Mouse (Mus musculus): ENCODE results near the gene F11r.

The F11r gene

DNA sequence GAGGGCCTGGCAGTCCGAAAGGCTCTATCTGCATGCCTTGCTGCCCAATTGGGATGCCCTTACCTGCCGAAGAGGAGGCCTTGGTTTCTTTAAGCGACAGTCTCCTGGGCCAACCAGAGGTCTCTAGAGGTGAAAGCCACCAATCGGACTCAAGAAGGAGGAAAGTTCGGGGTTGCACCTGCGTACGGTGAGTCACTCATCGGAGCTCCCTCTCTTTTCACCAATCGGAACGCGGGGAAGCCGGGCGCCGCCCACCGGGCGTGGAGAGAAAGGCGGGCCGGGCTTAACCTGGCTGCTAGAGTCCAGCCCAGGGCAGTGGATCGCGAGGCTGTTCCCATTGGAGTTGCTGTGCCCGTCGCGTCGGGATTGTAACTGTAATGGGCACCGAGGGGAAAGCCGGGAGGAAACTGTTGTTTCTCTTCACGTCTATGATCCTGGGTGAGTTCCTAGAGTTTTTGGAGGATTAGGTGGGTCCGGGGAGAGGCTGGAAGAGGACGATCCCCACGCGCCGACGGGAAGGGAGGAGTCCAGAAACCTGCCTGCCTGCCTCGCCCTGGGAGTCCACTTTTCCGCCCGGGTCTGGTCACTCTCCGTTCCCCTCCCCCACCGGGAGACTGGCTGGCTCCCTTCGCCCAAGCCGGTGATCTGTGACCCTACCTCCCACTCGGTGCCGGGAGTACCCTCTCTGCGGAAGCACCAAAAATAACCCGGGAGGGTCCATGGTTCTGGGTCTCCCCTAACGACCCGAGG is at the start of gene F11r:
TSS of gene F11r (plus strand) at position 272 of the 750 bp plus-strand sequence.
- peak; percentile 32 for DNase-seq (ENCODE audit: low spot score)

DNA sequence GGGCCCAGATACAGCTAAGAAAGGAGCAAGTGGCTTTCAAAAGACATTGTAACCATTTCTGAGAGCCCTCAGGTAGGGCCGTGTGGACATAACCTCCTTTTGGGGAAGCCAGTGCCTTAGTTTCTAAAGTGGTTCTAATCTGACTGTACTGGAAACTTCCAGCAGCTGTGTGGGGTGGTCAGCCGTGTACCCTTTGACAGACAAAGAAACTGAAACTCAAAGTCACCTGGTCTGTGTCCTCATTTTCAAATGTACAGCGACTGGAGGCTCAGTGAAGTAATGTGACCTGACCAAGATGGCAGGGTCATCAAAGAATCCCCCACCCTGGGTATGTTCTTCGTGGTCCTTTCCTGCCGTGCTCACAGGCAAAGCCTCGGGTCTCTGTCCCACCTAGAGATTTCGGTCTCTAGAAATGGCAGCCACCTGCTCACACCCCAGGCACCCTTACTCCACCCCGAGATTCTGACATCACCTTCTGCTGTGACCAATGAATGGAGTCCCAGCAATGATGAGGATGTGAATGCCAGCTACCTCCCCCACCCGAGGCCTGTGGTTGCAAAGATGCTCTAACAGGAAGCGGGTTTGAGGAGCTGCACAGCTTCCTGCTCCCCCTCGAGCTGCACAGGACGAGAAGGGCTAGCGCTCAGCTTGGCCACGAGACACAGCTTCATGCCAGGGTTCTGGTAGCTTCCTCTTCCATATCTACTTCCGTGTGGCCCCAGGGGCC is 48.8 kb upstream of the F11r start, which contains the start of gene Arhgap30:
TSS of gene Arhgap30 (plus strand) at position 579 of the 727 bp plus-strand sequence.
- peak; percentile 78 for DNase-seq (ENCODE audit: low spot score)

- DNase-seq (ENCODE audit: low spot score): peak; percentile 54
Measured at GRCm38 (mm10) chr1:171390101-171390500, 47.2 kb upstream of the F11r start.

GRCm38 (mm10) chr1:171401821-171402220 is 35.5 kb upstream of the F11r start:
- DNase-seq (ENCODE audit: low spot score): no peak

GRCm38 (mm10) chr1:171402991-171403390 is 34.3 kb upstream of the F11r start:
- no peak for DNase-seq (ENCODE audit: low spot score)

DNA sequence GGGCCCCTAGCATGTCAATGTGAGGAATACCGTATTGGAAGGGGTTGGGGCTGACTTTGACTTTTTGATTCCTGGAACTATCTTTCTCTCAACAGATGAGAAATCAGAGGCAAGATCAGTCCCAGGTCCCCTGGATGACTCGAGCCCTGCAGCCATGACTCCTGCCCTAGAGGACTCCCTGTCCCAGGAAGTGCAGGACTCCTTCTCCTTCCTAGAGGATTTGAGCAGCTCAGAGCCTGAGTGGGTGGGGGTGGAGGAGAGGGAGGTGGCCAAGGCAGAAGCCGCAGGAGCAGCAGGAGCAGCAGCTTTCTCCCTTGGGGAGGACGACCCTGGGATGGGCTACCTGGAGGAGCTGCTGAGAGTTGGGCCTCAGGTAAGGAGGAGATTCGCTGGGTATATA is 30.1 kb upstream of the F11r start:
- no peak for DNase-seq (ENCODE audit: low spot score)

GRCm38 (mm10) chr1:171410231-171410630 is 27.1 kb upstream of the F11r start:
- no peak for DNase-seq (ENCODE audit: low spot score)

- peak; percentile 89 for DNase-seq (ENCODE audit: low spot score)
Measured at GRCm38 (mm10) chr1:171410947-171411484, 26.3 kb upstream of the F11r start, which contains the start of gene Usf1. TSS of gene Usf1 (plus strand) at chr1:171411313.

GRCm38 (mm10) chr1:171411492-171411941 is 25.8 kb upstream of the F11r start:
- DNase-seq (ENCODE audit: low spot score): no peak

- peak; percentile 37 for DNase-seq (ENCODE audit: low spot score)
Measured at GRCm38 (mm10) chr1:171412001-171412441, 25.3 kb upstream of the F11r start.

DNA sequence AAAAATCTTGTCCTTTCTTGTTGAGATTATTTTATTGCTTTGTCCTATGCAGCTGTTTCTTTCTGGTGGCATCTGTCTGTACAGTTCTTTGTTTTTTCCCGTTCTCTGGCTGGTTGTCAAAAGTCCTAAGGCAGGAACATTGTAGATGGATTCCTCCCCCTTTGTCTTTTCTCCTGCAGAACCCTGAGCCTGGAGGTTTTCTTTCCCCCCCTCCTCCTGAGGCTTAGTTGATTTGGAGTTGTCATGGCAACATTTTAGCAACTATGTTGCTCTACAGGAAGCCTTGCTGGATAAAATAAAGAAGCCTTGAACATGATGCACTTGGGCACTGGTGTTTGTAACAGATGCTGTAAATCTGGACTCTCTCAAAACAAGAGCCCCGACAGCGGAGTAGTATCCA is 24.9 kb upstream of the F11r start:
- DNase-seq (ENCODE audit: low spot score): no peak

- no peak for DNase-seq (ENCODE audit: low spot score)
Measured at GRCm38 (mm10) chr1:171413608-171414007, 23.7 kb upstream of the F11r start.

- DNase-seq (ENCODE audit: low spot score): no peak
Measured at GRCm38 (mm10) chr1:171418660-171419059, 18.7 kb upstream of the F11r start, which contains the start of gene Tstd1. TSS of gene Tstd1 (plus strand) at chr1:171418872.

GRCm38 (mm10) chr1:171419291-171419882 is 17.9 kb upstream of the F11r start:
- DNase-seq (ENCODE audit: low spot score): no peak

- DNase-seq (ENCODE audit: low spot score): no peak
Measured at GRCm38 (mm10) chr1:171419905-171420304, 17.4 kb upstream of the F11r start.

GRCm38 (mm10) chr1:171422504-171423095 is 14.7 kb upstream of the F11r start:
- DNase-seq (ENCODE audit: low spot score): no peak

GRCm38 (mm10) chr1:171424638-171425037 is 12.7 kb upstream of the F11r start:
- no peak for DNase-seq (ENCODE audit: low spot score)

- DNase-seq (ENCODE audit: low spot score): no peak
Measured at GRCm38 (mm10) chr1:171425126-171425525, 12.2 kb upstream of the F11r start.

DNA sequence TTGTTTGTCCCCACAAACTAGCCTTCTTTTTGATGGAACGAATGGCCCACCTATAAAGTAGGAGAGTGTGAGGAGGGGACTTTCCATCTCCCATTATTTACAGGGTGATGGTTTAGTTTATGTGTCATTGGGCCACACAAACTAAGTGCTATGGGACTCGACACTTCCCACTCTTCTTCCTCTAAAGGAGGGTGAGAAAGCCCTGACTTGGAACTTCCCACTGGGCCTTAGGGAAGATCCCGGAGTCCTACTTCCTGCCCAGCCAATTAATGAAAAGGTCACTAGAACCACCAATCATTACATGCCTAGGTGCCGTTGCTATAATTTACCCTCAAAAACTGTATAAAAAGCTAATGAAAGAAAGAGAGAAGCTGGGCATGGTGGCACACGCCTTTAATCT is 5.2 kb upstream of the F11r start:
- no peak for DNase-seq (ENCODE audit: low spot score)

- no peak for DNase-seq (ENCODE audit: low spot score)
Measured at GRCm38 (mm10) chr1:171435288-171435814, 2.0 kb upstream of the F11r start.

GRCm38 (mm10) chr1:171435974-171436373 is 1.4 kb upstream of the F11r start:
- DNase-seq (ENCODE audit: low spot score): no peak

All from spleen, adult 12 weeks (tissue).